Mouse (Mus musculus) embryonic facial prominence, embryonic 11.5 days (tissue): ENCODE results near the gene Lims1. TPM values are rescaled to one million over a fixed set of nuclear protein-coding genes. Genes with fewer than 3 reads are reported as not detected.
A peak's percentile ranks its signal among the peaks of the same experiment; 100 is the strongest.

ENCODE experiments used
- ATAC-seq: fragments of 200-750 bp; cut with Nextera tagmentation; replicated peaks from 2 replicates; pipeline ENCODE4 v1.8.0; 2017; ENCODE audit warnings: low read depth; ENCODE audit not compliant: insufficient number of reproducible peaks, low FRiP score, low TSS enrichment
- DNase-seq: peaks from one replicate; pipeline ENCODE4 v3.0.0-alpha.2; 2015; ENCODE audit warnings: low spot score
- H3K27ac ChIP-seq: fragments of 300-500 bp; sonication (generic); replicated peaks from 2 replicates; pipeline ENCODE4 v1.5.1; 2014; ENCODE audit warnings: mild to moderate bottlenecking, low read depth, low read length, control low read depth
- H3K27me3 ChIP-seq: fragments of 300-500 bp; sonication (generic); 2 replicates; pipeline ENCODE4 v1.6.1; 2014; ENCODE audit warnings: mild to moderate bottlenecking, low read length, moderate library complexity, mixed read lengths; ENCODE audit not compliant: control insufficient read depth, insufficient read depth
- H3K36me3 ChIP-seq: fragments of 300-500 bp; sonication (generic); replicated peaks from 2 replicates; pipeline ENCODE4 v1.6.1; 2014; ENCODE audit warnings: low read depth, mild to moderate bottlenecking, low read length, moderate library complexity, mixed read lengths; ENCODE audit not compliant: control insufficient read depth, insufficient read depth
- H3K4me1 ChIP-seq: fragments of 300-500 bp; sonication (generic); 2 replicates; pipeline ENCODE4 v1.6.1; 2014; ENCODE audit warnings: low read length, mixed read lengths; ENCODE audit not compliant: control insufficient read depth, insufficient read depth
- H3K4me2 ChIP-seq: fragments of 300-500 bp; sonication (generic); 2 replicates; pipeline ENCODE4 v1.6.1; 2014; ENCODE audit warnings: low read depth, mild to moderate bottlenecking, control low read depth, low read length, moderate library complexity
- H3K4me3 ChIP-seq: fragments of 300-500 bp; sonication (generic); 2 replicates; pipeline ENCODE4 v1.5.1; 2014; ENCODE audit warnings: low read depth, low read length, control low read depth
- H3K9ac ChIP-seq: fragments of 300-500 bp; sonication (generic); replicated peaks from 2 replicates; pipeline ENCODE4 v1.6.1; 2014; ENCODE audit warnings: mild to moderate bottlenecking, control low read depth, low read length
- H3K9me3 ChIP-seq: fragments of 300-500 bp; sonication (generic); replicated peaks from 2 replicates; pipeline ENCODE4 v1.6.1; 2016; ENCODE audit warnings: mild to moderate bottlenecking, low read length, inconsistent platforms, mixed read lengths; ENCODE audit not compliant: control insufficient read depth
- WGBS: fragments of 180-500 bp; shearing (Covaris S2); extraction: QIAGEN DNeasy Blood & Tissue Kit; methylation state at CpG from one replicate; pipeline ENCODE4 v1.1.7; 2014; 5-methylcytosine and 5-hydroxymethylcytosine counted together
- polyA plus RNA-seq: library from polyadenylated mRNA; unstranded; fragments of >200 nt; fragmentation: Nextera tagmentation; extraction: Ambion mirVana; gene quantifications from 2 replicates; pipeline ENCODE4 v1.2.1, GENCODE M21; 2014

The Lims1 gene
- polyA plus RNA-seq, 1 experiment from 2014 or later = 89.2 TPM

DNA sequence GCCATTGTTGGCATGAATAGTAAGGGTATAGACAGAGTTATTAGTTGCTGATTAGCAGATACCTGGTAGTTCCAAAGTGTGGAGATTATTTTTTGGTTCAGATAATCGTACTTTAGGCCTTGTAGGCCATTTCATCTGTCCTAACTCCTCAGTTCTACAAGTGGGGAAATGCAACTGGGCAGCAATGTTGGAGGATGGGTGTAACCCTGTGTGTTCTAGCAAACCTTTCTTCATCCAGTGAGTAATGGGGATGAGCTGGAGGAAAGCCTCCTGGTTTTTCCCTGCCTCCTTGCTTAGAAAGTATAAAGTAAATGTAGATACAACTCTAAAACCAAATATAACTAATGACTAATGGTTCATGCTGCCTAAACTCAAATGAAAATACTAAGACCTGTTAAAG, 55.1 kb downstream of the Lims1 start:
- Histone ChIP-seq H3K4me1 (no peaks in the 10 kb centered on the region; the same call in 1 of the 2 replicates), H3K27ac (no peak overlapping the region), H3K27me3 (no peaks in the 10 kb centered on the region), H3K4me3 (no peak overlapping the region), H3K4me2 (no peak overlapping the region), H3K9ac (no peak overlapping the region), H3K36me3 (no peaks in the 10 kb centered on the region), H3K9me3 (no peaks in the 10 kb centered on the region)
- no peak for ATAC-seq
- WGBS = 73% methylated on average over 1 of the region's 1 CpGs
- no peak for DNase-seq

DNA sequence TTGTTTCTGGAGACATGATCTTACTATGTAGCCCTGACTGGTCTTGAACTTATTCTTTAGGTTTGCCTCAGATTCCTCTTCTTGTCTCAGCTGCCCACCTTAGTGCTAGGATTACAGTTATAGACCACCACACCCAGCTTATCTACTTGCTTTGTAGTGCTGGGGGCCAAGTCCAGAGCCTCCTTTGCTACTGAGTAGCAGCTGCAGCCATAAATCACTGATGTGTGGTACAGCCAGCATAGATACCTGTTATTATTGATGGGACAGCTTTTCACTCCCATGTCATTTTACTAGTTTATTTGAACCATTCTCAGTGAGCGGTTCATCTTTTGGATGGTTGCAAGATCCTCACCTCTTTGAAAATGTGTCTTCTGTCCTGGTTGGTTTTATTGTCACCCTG, 56.4 kb downstream of the Lims1 start:
- DNase-seq (no peak), ATAC-seq (no peak)
- Histone ChIP-seq H3K4me2 (no peak overlapping the region), H3K36me3 (no peaks in the 10 kb centered on the region), H3K9ac (no peak overlapping the region), H3K27me3 (no peaks in the 10 kb centered on the region), H3K27ac (no peak overlapping the region), H3K4me1 (no peaks in the 10 kb centered on the region; the same call in 1 of the 2 replicates), H3K4me3 (no peak overlapping the region), H3K9me3 (no peaks in the 10 kb centered on the region)
- WGBS = 94% methylated on average over 1 of the region's 1 CpGs

DNA sequence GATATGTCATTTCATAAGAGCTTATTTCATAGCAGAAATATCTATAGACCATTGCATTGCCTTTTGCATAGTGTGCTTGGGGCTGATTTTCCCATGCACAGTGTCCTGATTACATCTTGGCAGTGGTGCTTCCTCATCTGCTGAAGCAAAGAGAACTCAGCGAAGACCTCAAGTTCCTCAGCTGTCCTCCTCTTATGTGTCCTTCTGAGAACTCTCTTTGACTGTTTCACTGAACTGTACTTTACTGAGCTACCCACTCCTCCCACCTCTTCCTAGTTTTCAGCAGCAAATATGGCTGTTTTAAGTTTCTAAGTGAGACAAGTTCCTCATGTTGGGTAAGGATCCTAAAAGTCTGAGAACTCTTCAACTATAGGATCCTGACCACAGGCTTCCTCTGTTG, 58.6 kb downstream of the Lims1 start:
- no peaks in the 10 kb centered on the region; the same call in 1 of the 2 replicates for H3K4me1 ChIP-seq
- H3K9me3 ChIP-seq = no peaks in the 10 kb centered on the region
- H3K36me3 ChIP-seq = no peaks in the 10 kb centered on the region
- no peak overlapping the region for H3K9ac ChIP-seq
- DNase-seq (no peak), ATAC-seq (no peak)
- H3K4me3 ChIP-seq = no peak overlapping the region
- 93% methylated on average over 1 of the region's 1 CpGs for WGBS
- H3K27me3 ChIP-seq = no peaks in the 10 kb centered on the region
- no peak overlapping the region for H3K27ac ChIP-seq
- H3K4me2 ChIP-seq = no peak overlapping the region

DNA sequence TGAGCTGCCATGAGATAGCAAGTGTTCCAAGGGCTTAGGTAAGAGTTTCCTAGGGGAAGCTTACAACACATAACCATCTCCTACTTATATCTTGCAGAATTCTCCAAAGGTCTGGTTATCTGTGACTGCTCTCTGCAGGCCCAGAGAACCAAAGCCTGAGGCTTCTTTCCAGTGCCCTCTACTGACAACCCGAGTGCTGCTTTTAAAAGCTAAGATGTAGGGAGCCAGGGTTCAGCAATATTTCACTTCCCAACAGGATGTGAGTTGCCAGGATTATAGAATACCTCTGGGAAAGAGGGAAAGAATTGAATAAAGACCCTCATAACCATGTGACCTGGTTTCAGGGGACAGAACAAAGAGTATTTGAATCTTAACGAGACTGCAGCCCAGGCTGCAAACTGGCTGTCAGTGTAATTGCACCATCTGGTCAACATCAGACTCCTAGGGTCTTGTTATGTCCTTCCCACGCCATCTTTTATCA, 59.4 kb downstream of the Lims1 start:
- H3K9ac ChIP-seq = no peak overlapping the region
- no peaks in the 10 kb centered on the region for H3K36me3 ChIP-seq
- no peak overlapping the region for H3K27ac ChIP-seq
- no peaks in the 10 kb centered on the region for H3K9me3 ChIP-seq
- no peaks in the 10 kb centered on the region for H3K27me3 ChIP-seq
- H3K4me1 ChIP-seq = no peaks in the 10 kb centered on the region; the same call in 1 of the 2 replicates
- DNase-seq (peak; percentile 55), ATAC-seq (peak; percentile 79; the same call in 1 of the 2 replicates)
- H3K4me3 ChIP-seq = no peak overlapping the region
- WGBS = 29% methylated on average over 3 of the region's 3 CpGs
- H3K4me2 ChIP-seq = no peak overlapping the region

DNA sequence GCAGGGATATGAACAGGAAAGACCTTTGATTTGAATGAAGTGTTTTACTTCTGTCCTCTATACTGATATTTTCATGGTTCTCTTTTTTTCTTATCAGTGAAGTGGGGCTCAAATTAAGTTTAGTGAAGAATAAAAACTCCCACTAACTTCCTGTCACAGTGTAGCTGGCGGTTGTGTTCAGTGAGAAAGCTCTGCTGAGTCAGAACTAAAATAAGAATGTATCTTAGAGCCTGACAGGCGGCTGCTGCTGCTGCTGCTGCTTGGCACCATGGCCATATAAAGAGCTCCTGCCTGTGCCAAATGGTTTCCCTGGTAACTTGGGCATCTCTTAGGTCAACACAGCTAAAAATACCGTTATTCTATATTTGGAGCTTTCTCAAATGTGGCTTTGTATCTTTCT, 60.0 kb downstream of the Lims1 start:
- H3K4me2 ChIP-seq = no peak overlapping the region
- no peak overlapping the region for H3K27ac ChIP-seq
- no peaks in the 10 kb centered on the region for H3K9me3 ChIP-seq
- 66% methylated on average over 3 of the region's 3 CpGs for WGBS
- H3K27me3 ChIP-seq = no peaks in the 10 kb centered on the region
- H3K4me3 ChIP-seq = no peak overlapping the region
- no peak for ATAC-seq
- no peak for DNase-seq
- no peak overlapping the region for H3K9ac ChIP-seq
- H3K4me1 ChIP-seq = no peaks in the 10 kb centered on the region; the same call in 1 of the 2 replicates
- H3K36me3 ChIP-seq = no peaks in the 10 kb centered on the region

DNA sequence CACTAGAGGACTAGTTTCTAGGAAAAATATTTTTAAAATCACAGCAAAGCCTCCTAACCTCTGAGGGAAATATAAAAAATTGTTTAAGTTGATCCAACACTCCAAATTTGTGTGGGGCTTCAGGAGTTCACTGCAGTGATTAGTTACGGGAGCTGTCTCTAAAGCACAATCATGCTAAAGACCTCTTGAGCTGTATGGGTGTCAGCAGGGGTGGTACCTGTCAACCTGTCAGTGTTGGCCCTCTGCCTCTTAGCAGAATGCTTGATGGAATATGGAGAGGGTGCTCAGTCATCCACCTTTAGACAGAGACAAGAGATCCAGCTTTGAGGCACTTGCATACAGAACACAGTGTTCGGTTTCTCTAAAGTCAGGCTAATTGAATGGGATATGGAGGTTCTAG, 60.5 kb downstream of the Lims1 start:
- no peaks in the 10 kb centered on the region for H3K36me3 ChIP-seq
- H3K4me3 ChIP-seq = no peak overlapping the region
- ATAC-seq (no peak), DNase-seq (no peak)
- H3K9ac ChIP-seq = no peak overlapping the region
- H3K4me1 ChIP-seq = no peaks in the 10 kb centered on the region; the same call in 1 of the 2 replicates
- no peak overlapping the region for H3K4me2 ChIP-seq
- H3K27ac ChIP-seq = no peak overlapping the region
- 86% methylated on average over 2 of the region's 2 CpGs for WGBS
- H3K9me3 ChIP-seq = no peaks in the 10 kb centered on the region
- H3K27me3 ChIP-seq = no peaks in the 10 kb centered on the region

DNA sequence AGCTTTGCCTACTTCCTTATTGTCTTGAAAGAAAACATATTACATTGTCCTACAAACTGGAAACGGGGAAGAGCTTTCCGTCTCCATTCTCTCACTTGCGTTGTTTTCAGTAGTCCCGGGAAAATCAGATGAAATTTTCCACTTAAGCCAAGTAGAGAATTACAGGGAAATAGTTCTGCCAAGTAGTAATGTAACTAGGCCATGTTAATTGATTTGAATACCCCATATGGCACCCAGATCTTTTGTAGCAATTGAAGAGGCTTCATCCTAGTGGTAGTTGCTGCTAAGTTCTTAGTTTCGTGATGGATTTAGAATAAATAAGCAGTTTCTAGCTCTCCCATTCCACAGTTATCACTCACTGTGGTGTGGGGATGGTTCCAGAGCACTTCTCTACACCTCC, 62.4 kb downstream of the Lims1 start:
- DNase-seq (no peak), ATAC-seq (no peak)
- no peaks in the 10 kb centered on the region; the same call in 1 of the 2 replicates for H3K4me1 ChIP-seq
- H3K36me3 ChIP-seq = no peaks in the 10 kb centered on the region
- no peaks in the 10 kb centered on the region for H3K27me3 ChIP-seq
- 88% methylated on average over 5 of the region's 5 CpGs for WGBS
- no peak overlapping the region for H3K4me2 ChIP-seq
- no peak overlapping the region for H3K27ac ChIP-seq
- no peak overlapping the region for H3K9ac ChIP-seq
- H3K4me3 ChIP-seq = no peak overlapping the region
- no peaks in the 10 kb centered on the region for H3K9me3 ChIP-seq

DNA sequence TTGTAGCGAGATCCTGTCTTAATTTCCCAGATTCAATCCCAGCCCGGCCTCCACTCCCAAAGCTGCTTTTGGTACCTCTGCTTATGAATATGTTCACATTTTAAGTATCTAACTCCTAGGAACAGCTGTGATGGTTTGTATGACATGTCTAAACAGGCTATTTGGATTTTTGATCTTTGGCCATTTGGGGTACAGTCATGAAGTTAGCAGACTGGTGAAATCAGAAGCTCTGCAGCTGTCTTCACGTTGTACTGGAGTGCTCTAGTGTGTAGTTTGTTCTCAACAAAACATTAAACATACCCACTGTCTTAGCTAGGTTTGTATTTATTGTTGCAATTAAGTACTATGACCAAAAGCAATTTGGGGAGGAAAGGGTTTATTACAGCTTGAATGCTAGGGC, 63.7 kb downstream of the Lims1 start:
- Histone ChIP-seq H3K27ac (no peak overlapping the region), H3K4me2 (no peak overlapping the region), H3K4me1 (no peaks in the 10 kb centered on the region; the same call in 1 of the 2 replicates), H3K36me3 (no peaks in the 10 kb centered on the region), H3K4me3 (no peak overlapping the region), H3K9me3 (no peaks in the 10 kb centered on the region), H3K27me3 (no peaks in the 10 kb centered on the region), H3K9ac (no peak overlapping the region)
- DNase-seq (no peak), ATAC-seq (no peak)
- 96% methylated on average over 3 of the region's 3 CpGs for WGBS
